Mouse (Mus musculus) adrenal gland, adult 18-20 months (tissue): Measurements from ENCODE around the gene Tmem164. TPM values are rescaled to one million over a fixed set of nuclear protein-coding genes. Genes with fewer than 3 reads are reported as not detected.

Experiments
- DNase-seq, 2 experiments: peaks; one replicate each; pipeline ENCODE4 v3.0.0; 2021 to 2022; ENCODE audit warnings: low spot score in 2 of 2
- total RNA-seq, 2 experiments: library from RNA; stranded (reverse); gene quantifications; 1 replicate in 1 of 2; 2 replicates in 1 of 2; pipeline ENCODE4 v1.2.3; 2021

Gene Tmem164
- total RNA-seq, 2 experiments from 2014 or later = 28.2 to 31.8 TPM

DNA sequence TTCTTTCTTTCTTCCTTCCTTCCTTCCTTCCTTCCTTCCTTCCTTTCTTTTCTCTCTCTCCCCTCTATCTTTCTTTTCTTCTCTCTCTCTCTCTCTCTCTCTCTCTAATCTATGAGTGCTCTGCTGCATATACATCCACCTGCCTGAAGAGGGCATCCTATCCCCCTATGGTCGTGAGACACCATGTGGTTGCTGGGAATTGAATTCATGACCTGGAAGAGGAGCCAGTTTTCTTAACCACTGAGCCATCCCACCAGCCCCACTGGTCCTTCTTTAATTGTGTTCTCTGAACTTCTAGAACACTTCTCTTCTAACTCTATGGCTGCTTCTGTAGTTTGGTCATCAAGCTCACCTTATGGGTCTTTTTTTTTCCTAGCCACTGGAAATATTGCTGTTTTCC is 146.4 kb downstream of the Tmem164 start:
- no peak for DNase-seq

DNA sequence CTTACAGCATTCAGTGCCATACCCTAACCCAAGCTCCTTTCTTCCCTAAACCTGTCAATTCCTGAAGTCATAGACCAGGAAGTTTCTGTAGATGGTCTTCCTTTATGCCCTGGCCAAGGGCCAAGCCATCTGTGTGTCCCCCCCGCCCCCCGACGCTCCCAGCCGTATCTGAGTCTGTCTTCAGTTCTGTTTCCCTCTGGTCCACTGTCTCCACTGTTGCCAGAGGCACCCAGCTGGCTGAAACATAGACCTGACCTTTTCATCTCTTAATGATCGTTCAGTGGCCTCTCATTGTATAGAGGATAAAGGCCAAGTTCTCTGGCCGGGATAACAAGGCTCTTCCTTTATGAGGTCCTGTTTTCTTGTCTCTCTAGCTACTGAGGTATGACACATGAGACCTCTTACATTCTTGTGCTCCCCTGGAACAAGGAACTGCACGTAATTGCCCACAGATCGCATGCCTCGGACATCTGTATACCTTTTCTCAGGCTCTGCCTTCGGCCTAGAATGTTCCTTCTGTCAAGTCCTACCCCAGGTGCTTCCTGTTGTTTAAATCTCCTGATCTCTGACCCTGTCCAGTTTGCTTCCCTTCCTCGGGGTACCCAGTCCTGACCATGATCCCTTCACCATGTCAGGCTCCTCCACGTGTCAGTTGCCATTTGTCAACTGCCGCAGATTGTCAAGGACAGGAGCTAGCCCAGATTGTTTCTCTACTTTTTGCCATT is 147.1 kb downstream of the Tmem164 start:
- no peak for DNase-seq

DNA sequence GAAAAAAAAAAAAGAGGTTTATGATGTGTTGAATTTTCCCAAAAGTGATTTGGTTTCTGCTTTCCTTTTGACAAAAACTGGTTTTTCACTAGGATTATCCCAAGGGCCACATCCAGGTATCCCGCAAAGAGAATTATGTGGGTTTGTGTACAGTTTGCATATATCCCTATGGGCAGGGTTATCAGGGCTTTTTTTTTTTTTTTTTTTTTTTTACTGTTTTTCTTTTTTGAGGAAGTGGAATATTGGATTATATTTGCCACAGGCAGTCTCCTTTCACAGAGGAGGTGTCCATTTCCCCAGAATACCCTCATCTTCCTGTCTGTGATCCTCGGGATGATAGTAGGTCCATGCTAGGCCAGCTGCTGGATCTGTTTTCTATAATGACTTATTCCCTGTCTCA is 148.1 kb downstream of the Tmem164 start:
- DNase-seq = no peak

DNA sequence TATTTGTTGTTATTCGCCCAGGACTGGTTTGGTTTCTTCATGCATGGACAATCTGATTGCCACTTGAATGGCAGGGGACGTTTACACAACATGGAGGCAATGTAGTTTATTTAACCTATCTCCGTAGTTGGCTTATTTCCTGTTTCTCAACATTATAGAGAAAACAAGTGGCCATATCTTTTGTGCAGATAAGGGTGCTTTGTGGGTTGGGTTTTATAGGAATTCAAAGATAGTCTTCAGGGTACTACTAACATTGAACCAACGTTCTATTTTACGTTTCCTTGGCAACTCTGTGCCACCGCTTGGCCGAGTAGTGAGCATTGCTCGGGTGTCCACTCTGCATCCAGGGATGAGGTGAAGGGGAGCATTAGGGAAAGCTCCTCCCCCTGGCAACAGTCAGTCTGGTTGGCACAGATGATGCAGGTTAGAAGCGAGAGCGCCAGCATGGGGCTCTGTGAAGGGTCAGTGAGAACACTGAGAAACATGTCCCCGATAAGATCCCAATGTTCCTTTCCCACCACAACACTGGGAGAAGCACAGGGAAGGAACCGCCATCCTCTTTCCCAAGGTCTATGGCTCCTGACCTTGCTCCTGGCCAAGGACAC is 148.8 kb downstream of the Tmem164 start:
- no peak for DNase-seq

DNA sequence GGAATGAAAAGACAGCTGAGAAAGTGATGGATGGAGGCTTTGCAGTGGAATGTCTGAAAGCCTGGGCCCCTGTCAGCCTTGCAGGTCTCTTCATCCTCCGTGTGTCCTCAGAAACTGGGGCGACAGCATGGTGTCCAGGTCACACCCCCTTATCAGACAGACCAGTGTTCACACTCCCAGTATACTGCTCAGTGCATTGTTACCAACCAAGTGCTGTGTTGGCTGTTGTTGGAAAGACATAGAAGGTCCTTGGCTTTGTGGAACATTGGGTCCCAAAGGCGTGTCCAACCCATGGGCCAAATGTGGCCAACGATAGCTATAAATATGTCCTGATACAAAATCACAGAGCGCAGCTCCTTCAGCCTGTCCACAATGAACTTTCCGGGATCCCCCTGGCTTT is 149.4 kb downstream of the Tmem164 start:
- no peak for DNase-seq

DNA sequence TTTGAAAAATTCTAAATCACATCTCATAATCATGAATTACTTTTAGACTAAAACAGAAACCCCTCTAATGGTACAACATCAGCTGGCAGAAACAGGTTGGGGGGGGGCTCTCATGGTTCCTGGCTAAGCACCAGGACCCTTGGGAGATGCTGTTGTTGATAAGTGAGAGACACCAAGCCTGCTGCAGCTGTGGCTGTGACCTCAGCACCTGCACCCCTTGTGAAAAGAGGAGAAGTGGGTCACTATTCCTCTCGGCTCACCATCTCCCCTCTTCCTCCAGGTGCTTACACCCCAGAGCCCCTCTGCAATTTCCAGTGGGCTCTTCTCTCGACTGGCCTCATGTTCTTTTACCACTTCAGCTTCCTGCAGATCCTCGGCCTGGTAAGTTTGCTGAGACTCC is 151.0 kb downstream of the Tmem164 start:
- DNase-seq = no peak

DNA sequence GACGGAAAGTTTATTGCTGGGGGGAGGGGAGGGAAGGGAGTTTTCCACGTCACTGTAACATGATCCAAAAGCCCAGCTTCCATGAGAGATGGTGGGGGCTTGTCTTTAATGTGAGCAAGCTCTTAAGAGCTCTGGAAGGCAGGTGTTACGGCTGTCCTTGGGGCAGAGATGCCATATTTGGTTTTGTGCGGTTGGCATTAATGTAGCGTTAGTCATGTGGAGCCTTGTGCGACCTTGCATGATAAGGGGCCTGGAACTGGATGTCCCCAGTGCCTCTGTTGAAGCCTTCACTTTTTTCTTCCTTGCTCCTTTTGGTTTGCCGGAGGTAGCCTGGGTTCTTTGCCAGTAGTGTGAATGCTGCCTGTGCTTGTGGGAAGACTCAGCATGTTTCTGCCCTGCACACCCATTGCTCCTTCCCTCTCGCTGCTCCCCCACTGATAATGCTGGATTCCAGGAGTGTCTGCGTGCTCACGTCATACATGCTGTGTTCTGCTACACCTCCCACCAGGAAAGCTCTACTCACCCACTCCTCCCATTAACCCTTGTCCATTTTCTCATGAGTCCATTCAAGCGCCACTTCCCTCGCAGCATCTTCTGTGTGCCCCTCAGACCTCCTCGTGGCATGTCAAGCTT is 152.1 kb downstream of the Tmem164 start:
- DNase-seq = no peak

DNA sequence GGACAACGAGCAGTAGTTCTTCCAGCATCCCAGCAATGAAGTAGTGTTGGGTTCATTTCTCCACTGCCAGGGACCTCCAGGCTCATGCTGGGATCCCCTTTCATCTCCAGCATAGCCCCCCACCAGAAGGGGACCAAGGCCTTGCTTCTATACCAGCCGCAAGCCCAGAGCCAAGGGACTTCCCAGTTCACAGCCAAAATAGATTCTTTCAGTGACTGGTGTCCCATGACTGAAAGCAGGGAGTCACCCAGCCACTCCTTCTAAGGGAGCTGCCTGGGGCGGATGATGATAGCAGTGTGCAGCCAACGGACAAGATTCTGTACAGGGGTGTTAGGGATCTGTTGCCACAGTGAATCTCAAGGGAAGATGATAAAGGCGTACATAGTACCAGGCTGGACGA is 153.6 kb downstream of the Tmem164 start:
- no peak for DNase-seq

DNA sequence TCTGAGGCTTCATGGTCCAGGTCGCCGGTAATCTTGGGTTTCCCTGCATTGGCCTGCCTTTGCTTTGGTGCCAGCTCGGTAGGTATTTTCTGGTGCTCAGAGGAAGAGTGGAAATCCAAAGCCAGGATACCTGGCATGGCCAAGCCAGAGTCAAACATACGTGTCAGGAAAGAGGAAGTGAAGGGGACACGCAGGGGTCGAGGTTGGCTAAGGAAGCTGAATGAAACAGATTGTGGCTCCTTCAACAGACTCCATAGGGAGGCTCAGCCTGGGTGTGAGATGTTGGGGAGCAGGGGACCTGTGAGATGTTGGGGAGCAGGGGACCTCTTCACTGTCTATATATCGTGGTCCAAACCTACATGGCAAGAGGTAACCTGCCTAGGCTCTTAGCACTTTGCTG is 155.2 kb downstream of the Tmem164 start:
- DNase-seq = no peak

DNA sequence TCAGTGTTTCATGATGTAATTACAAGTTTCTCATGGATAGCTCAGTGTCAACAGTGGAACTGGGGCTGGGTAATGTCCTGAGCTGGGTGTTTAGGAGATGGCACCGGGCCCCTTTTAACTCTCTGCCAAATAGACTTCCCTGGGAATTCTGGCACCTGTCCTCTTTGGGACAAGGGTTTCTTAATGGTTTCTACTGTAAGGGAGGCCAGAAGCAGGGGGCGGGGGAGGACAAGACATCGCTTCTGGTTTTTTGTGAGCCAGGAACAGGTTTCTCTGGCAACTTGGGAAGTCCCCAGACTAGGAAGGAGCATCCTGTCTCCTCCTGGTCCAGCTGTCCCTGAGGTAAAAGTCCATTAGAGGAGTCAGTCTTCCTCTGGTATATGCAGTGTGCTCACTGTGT is 156.1 kb downstream of the Tmem164 start:
- no peak for DNase-seq

DNA sequence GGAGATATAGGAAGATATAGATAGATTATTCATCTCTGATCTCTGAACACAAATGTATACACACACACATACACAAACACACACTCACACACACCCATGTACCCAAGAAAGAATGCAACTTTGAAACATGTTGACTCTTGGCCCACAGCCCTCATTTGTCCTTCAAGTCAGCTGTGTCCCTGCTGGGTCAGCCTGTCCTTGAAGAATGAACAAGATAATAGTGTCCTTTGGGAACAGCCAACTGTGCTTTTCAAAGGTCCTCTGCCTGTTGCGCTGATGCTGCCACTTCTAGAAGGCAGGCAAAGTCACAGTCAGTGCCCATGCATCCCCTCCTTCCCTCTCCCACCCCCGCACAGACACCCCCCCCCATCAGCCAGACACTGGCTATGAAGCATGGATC is 157.6 kb downstream of the Tmem164 start:
- no peak for DNase-seq

DNA sequence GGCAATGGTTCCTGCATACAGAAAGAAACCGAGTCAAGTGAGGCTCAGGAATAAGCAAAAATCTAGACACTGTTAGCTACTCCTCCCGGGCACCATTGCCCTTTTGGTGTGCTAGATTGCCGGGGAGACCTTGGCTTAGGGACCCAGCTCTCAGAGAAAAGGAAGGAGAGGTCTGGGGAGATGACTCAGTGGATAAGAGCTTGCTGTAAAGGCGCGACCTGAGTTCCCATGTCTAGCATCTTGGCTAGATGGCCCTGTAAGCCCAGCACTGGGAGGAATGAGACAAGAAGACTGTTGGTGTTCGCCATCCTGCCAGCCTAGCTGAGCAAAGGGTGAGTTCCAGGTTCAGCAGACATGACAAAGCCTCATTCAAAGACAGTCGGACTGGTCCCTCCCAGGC is 158.2 kb downstream of the Tmem164 start:
- no peak for DNase-seq

DNA sequence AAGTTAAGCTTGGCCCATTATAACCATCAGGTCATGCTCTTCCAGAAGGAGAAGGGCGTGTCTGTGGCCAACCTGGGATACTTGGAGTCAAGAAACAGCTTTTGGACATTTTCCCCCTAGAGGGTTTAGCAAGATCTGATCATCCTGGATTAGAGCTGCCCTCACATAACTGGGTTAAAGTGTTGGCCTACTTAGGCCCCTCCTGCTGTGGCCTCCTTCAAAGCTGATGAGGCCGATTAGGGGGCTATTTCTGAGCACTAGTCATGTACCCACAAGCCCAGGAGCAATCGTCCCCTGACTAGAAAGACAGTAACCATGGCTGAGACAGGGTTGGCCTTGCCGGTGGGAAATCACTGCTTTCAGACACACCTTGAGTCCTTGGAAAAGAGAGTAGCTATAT is 160.7 kb downstream of the Tmem164 start:
- no peak for DNase-seq

DNA sequence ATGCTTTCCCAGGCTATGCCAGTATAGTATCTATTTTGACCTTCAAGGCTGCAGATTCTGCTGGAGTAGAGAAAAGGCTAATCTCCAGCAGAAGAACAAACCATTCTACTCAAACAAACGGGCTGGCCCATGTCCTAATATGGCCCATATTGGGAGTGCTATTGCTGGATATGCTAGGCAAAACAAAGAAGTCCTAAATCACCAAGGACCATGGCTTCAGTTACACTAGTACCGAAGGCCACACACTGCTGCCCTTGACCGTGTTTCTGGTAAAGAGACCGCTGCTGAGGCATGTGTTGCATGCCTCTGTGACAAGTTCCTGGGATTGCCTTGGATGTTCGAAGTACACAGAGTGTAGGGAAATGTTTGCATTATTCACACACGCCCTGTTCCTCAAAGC is 165.1 kb downstream of the Tmem164 start:
- DNase-seq = no peak

DNA sequence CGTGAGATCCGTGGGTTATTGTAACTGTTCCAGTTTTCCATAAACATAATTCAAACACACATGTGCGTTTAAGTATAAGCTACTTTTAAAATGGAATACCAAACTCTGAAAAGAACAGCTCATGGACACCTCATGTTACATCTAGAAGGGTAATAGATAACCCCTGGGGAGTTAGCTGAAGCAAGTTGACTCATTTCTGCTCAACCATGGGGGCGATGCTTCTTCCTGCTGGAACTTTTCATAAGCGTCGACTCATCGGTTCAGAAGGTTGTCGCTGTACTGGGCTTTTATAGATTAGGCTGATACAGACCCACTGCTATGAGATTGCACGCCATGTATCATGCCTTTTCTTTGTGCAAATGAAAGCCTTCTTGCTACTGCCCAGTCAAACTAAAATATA is 166.8 kb downstream of the Tmem164 start:
- no peak for DNase-seq

DNA sequence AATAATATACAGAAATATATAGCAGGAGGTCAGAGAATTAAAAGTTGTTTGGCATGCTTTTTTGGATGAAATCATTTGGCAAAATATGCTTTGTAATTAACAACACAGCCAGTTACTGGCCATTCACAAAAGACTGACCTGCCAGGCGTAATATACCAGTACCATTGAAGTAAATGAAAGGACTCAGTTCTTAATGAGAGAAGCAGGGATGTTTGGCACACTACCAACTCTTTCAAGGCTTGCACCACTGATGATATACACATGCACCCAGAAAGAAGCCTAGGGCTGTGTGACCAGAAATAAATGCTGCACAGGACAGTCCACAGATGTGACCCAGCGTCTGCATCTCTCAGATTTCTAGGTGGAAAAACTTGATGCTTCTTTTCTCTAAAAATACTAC is 188.6 kb downstream of the Tmem164 start:
- no peak for DNase-seq

DNA sequence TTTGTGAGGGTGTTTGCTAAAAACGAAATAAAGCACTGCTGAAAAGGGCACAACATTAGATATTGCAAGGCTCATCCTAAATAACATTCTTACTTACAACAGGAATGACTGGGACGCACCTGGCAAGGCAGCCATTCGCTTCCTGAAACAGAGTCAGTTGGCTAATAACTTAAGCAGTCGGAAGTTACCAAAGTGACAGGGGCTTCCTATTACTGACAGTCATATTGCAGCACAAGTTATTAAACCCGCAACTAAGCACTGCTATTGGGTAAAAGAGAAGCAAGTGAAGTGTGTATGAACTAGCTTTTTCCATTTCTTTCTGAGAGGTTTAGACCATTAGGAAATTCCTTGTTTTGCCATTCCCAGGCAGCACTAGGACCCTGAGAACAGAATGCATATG is 201.0 kb downstream of the Tmem164 start:
- DNase-seq = no peak

DNA sequence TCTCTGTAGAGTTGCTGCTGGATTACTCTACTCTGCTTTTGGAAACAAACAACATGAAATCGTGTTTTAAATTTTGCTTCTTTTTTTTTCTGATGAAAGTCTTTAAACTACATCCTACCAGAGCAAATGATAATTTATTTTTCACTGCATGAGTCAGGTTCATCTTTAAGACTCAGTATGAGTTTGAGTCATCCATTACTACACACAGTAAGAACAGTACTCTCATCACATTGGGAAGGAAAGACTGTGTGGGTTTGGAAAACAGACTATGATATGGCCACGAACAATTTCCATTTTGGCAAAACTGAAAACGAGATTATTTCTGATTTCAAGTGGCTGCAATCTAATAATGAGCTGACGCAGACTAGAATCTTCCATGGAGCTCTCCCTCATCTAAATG is 202.4 kb downstream of the Tmem164 start:
- DNase-seq = no peak

DNA sequence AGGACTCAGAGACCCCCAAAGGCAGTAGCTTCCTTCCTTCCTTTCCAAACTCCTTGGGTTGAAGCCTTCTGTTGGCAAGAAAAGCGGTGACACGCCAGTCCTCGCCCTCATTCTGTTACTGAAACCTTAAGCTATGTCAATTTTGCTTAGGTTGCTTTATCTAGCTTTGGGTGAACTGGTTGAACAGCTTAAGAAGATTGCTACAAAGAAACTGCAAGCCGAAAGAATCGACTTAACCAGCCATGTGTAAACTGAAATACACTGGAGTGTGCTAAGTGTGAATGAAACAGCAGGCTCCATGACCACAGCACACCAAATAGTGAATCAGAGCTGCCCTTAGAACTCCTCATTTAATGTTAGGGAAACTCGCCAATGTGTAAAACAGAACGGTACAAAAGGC is 204.8 kb downstream of the Tmem164 start:
- DNase-seq = no peak
